16 mouse cellular contexts compared by ENCODE assay signal in the genomic region with DNA sequence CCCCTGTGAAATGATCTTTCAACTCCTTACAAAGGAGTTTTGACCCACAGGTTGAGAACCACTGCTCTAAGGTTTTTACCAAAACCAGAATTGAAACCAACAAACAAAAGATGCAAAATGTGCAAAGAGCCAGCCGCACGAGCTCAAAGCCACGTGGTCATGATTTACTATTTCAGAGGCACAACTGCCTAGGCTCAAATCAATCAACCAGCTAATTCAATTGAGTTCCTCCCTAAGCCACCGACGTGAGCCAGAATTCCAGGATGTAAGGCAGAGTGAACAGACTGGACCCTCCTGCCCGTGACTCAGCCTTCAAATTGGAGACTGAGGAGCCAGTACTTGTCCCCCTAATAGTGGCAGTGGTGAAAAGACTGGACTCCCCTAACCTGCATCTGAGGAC. TPM values are rescaled to one million over a fixed set of nuclear protein-coding genes. Genes with fewer than 3 reads are reported as not detected.
DNase-seq lines count a peak whose midpoint lies in the region; ATAC-seq and TF ChIP-seq lines count a peak whose summit lies in the region.
"Had no signal": no experiment of that assay in that cellular context is flagged by ENCODE, and none has a peak within 500 bp of the region (broad histone marks: within the 10 kb centered on the region; RNA-seq: fewer than 3 reads in every experiment).

No protein-coding gene starts in this region.

- H3K9me3 ChIP-seq in forebrain, embryonic 15.5 days = no peaks in the 10 kb centered on the region
- no peaks in the 10 kb centered on the region for H3K9me3 ChIP-seq in forebrain, postnatal 0 days (ENCODE audit: low read length)
- H3K9me3 ChIP-seq in midbrain, embryonic 16.5 days (replicated peaks; ENCODE audit: control insufficient read depth, low read length, poor library complexity, severe bottlenecking) = no peaks in the 10 kb centered on the region
- H3K9me3 ChIP-seq: heart, embryonic 10.5 days; limb, embryonic 15.5 days had no signal

- H3K4me2 ChIP-seq in forebrain, embryonic 15.5 days (replicated peaks) = no peak overlapping the region
- H3K4me2 ChIP-seq in forebrain, postnatal 0 days (ENCODE audit: low read depth) = no peak overlapping the region
- H3K4me2 ChIP-seq in midbrain, embryonic 16.5 days (ENCODE audit: low read length) = no peak overlapping the region
- H3K4me2 ChIP-seq: limb, embryonic 15.5 days had no signal

- WGBS in forebrain, embryonic 15.5 days = 5% methylated on average over 6 of the region's 6 CpGs
- 17% methylated on average over 6 of the region's 6 CpGs for WGBS in forebrain, postnatal 0 days
- 35% methylated on average over 6 of the region's 6 CpGs for WGBS in midbrain, embryonic 16.5 days

- H3K27me3 ChIP-seq in forebrain, embryonic 15.5 days = no peaks in the 10 kb centered on the region
- H3K27me3 ChIP-seq in forebrain, postnatal 0 days (ENCODE audit: insufficient read depth, low read length) = no peaks in the 10 kb centered on the region
- H3K27me3 ChIP-seq in midbrain, embryonic 16.5 days (ENCODE audit: control insufficient read depth, insufficient read depth, low read depth, low read length) = no peaks in the 10 kb centered on the region
- H3K27me3 ChIP-seq: limb, embryonic 15.5 days; Patski had no signal

- DNase-seq in forebrain, postnatal 0 days = no peak
- no peak for DNase-seq in layer of hippocampus, adult 2 months (ENCODE audit: low spot score in 2 of 2)
- no peak for DNase-seq in layer of hippocampus, adult 18-20 months (ENCODE audit: low spot score in 2 of 2)
- DNase-seq in Muller cell, postnatal 12 days (ENCODE audit: inconsistent ontology term) = peak; percentile 72
- DNase-seq in spleen, adult 18-20 months = no peak
- DNase-seq: cerebellum, postnatal 36 days; heart, postnatal 4 days; thymus, postnatal 25 days had no signal

- peak overlapping the region; percentile 62 for H3K27ac ChIP-seq in forebrain, embryonic 15.5 days (replicated peaks)
- no peak overlapping the region for H3K27ac ChIP-seq in forebrain, postnatal 0 days (ENCODE audit: low read depth, low read length)
- 0 out of 2 replicates have a peak overlapping the region, but pooled peaks have one; percentile 12 for H3K27ac ChIP-seq in layer of hippocampus, adult 2 months
- peak overlapping the region; percentile 47; the same call in 1 of the 2 replicates for H3K27ac ChIP-seq in midbrain, embryonic 16.5 days (ENCODE audit: low read length)
- H3K27ac ChIP-seq: left cerebral cortex, adult 2 months; limb, embryonic 15.5 days had no signal

- no peaks in the 10 kb centered on the region for H3K36me3 ChIP-seq in forebrain, embryonic 15.5 days
- no peaks in the 10 kb centered on the region; the same call in 1 of the 2 replicates for H3K36me3 ChIP-seq in forebrain, postnatal 0 days (ENCODE audit: insufficient read depth)
- H3K36me3 ChIP-seq in midbrain, embryonic 16.5 days (ENCODE audit: control insufficient read depth, insufficient read depth, low read length) = no peaks in the 10 kb centered on the region

- no peak overlapping the region for H3K9ac ChIP-seq in forebrain, embryonic 15.5 days (replicated peaks)
- no peak overlapping the region for H3K9ac ChIP-seq in forebrain, postnatal 0 days
- H3K9ac ChIP-seq in midbrain, embryonic 16.5 days (ENCODE audit: low read depth, low read length) = no peak overlapping the region
- H3K9ac ChIP-seq: limb, embryonic 15.5 days had no signal

- no peak for TF ChIP-seq CTCF in forebrain, postnatal 0 days (IDR thresholded peaks at IDR 0.05; ENCODE audit: low read depth)
- no peak for TF ChIP-seq CTCF in layer of hippocampus, adult 2 months (conservative IDR thresholded peaks at IDR 0.05)

- ATAC-seq in forebrain, embryonic 15.5 days (replicated peaks) = no peak
- no peak for ATAC-seq in forebrain, postnatal 0 days
- ATAC-seq in midbrain, embryonic 16.5 days = no peak
- ATAC-seq: CD4-positive, CD25-positive, alpha-beta regulatory T cell, adult 4 months; Patski had no signal

- H3K4me1 ChIP-seq in forebrain, embryonic 15.5 days = peaks cover 47% of the 10 kb centered on the region
- no peaks in the 10 kb centered on the region for H3K4me1 ChIP-seq in forebrain, postnatal 0 days (ENCODE audit: insufficient read depth)
- H3K4me1 ChIP-seq in midbrain, embryonic 16.5 days (ENCODE audit: control insufficient read depth, insufficient read depth, low read length) = peaks cover 5% of the 10 kb centered on the region; the same call in 1 of the 2 replicates

- H3K4me3 ChIP-seq in forebrain, embryonic 15.5 days = no peak overlapping the region
- no peak overlapping the region for H3K4me3 ChIP-seq in forebrain, postnatal 0 days (ENCODE audit: low read depth, low read length)
- H3K4me3 ChIP-seq in layer of hippocampus, adult 2 months = no peak overlapping the region
- no peak overlapping the region for H3K4me3 ChIP-seq in midbrain, embryonic 16.5 days (ENCODE audit: low read depth, low read length)
- H3K4me3 ChIP-seq: erythroblast, embryonic 14.5 days; heart, embryonic 10.5 days; left cerebral cortex, adult 2 months; limb, embryonic 15.5 days had no signal

RNA-seq across cellular contexts. Expression of a gene that starts 11.1 kb away (rescaled TPM):
- polyA plus RNA-seq in forebrain, embryonic 15.5 days (2015; fragmentation: Nextera tagmentation; extraction: Ambion mirVana) = 6.3 and 7.0 TPM in 2 replicates
- 3.8 and 4.5 TPM in 2 replicates for total RNA-seq in forebrain, postnatal 0 days (2014; rRNA removed)
- polyA plus RNA-seq in forebrain, postnatal 0 days (2015; fragmentation: Nextera tagmentation; extraction: Ambion mirVana) = 2.4 and 3.9 TPM in 2 replicates
- total RNA-seq in layer of hippocampus, adult 2 months (2021) = 1 to 10 TPM; 4.3 to 4.5 TPM
- total RNA-seq in layer of hippocampus, adult 18-20 months (2021) = 1 to 10 TPM; 4.6 to 4.8 TPM
- 5.3 and 5.5 TPM in 2 replicates for polyA plus RNA-seq in midbrain, embryonic 16.5 days (2015; fragmentation: Nextera tagmentation; extraction: Ambion mirVana)

RNA-seq across cellular contexts. Expression of a gene that starts 12.1 kb away (rescaled TPM):
- polyA plus RNA-seq in forebrain, embryonic 15.5 days (2015; fragmentation: Nextera tagmentation; extraction: Ambion mirVana) = 46.4 and 48.2 TPM in 2 replicates
- 55.4 and 62.5 TPM in 2 replicates for total RNA-seq in forebrain, postnatal 0 days (2014; rRNA removed)
- 38.3 and 40.9 TPM in 2 replicates for polyA plus RNA-seq in forebrain, postnatal 0 days (2015; fragmentation: Nextera tagmentation; extraction: Ambion mirVana)
- total RNA-seq in layer of hippocampus, adult 2 months (2021) = 10 to 100 TPM; 54.5 to 57.6 TPM
- 10 to 100 TPM; 57.2 to 59.5 TPM for total RNA-seq in layer of hippocampus, adult 18-20 months (2021)
- polyA plus RNA-seq in midbrain, embryonic 16.5 days (2015; fragmentation: Nextera tagmentation; extraction: Ambion mirVana) = 55.1 and 60.1 TPM in 2 replicates

RNA-seq across cellular contexts. Expression of a gene that starts 43.5 kb away (rescaled TPM):
- polyA plus RNA-seq in forebrain, embryonic 15.5 days (2015; fragmentation: Nextera tagmentation; extraction: Ambion mirVana) = 39.9 and 40.3 TPM in 2 replicates
- 32.1 and 37.5 TPM in 2 replicates for total RNA-seq in forebrain, postnatal 0 days (2014; rRNA removed)
- 54.9 and 58.6 TPM in 2 replicates for polyA plus RNA-seq in forebrain, postnatal 0 days (2015; fragmentation: Nextera tagmentation; extraction: Ambion mirVana)
- 10 to 100 TPM; 33.8 to 35.5 TPM for total RNA-seq in layer of hippocampus, adult 2 months (2021)
- 10 to 100 TPM; 35.1 to 41.4 TPM for total RNA-seq in layer of hippocampus, adult 18-20 months (2021)
- 50.7 and 51.4 TPM in 2 replicates for polyA plus RNA-seq in midbrain, embryonic 16.5 days (2015; fragmentation: Nextera tagmentation; extraction: Ambion mirVana)

RNA-seq across cellular contexts. Expression of a gene that starts 51.1 kb away (rescaled TPM):
- 0.51 and 0.63 TPM in 2 replicates for polyA plus RNA-seq in forebrain, embryonic 15.5 days (2015; fragmentation: Nextera tagmentation; extraction: Ambion mirVana)
- total RNA-seq in forebrain, postnatal 0 days (2014; rRNA removed) = 0.54 and 1.2 TPM in 2 replicates
- polyA plus RNA-seq in forebrain, postnatal 0 days (2015; fragmentation: Nextera tagmentation; extraction: Ambion mirVana) = 0.63 and 1.0 TPM in 2 replicates
- total RNA-seq in layer of hippocampus, adult 2 months (2021) = under 1 TPM in 1 of 2 experiments, not detected in 1; 0.69 TPM
- under 1 TPM in 1 of 2 experiments, not detected in 1; 0.51 TPM for total RNA-seq in layer of hippocampus, adult 18-20 months (2021)
- 0.86 and 1.2 TPM in 2 replicates for polyA plus RNA-seq in midbrain, embryonic 16.5 days (2015; fragmentation: Nextera tagmentation; extraction: Ambion mirVana)
- polyA plus RNA-seq: CD4-positive, CD25-positive, alpha-beta regulatory T cell, adult 4 months; heart, embryonic 10.5 days had no signal

RNA-seq across cellular contexts. Expression of a gene that starts 57.4 kb away (rescaled TPM):
- polyA plus RNA-seq in forebrain, embryonic 15.5 days (2015; fragmentation: Nextera tagmentation; extraction: Ambion mirVana) = 79.5 and 80.9 TPM in 2 replicates
- 197 and 210 TPM in 2 replicates for total RNA-seq in forebrain, postnatal 0 days (2014; rRNA removed)
- 160 and 186 TPM in 2 replicates for polyA plus RNA-seq in forebrain, postnatal 0 days (2015; fragmentation: Nextera tagmentation; extraction: Ambion mirVana)
- total RNA-seq in layer of hippocampus, adult 2 months (2021) = 100 to 1,000 TPM; 160 to 170 TPM
- 100 to 1,000 TPM; 153 to 155 TPM for total RNA-seq in layer of hippocampus, adult 18-20 months (2021)
- 117 and 132 TPM in 2 replicates for polyA plus RNA-seq in midbrain, embryonic 16.5 days (2015; fragmentation: Nextera tagmentation; extraction: Ambion mirVana)
